Mouse (Mus musculus) cortical plate, adult 2 months (tissue): Measurements from ENCODE around the gene Atf5. TPM values are rescaled to one million over a fixed set of nuclear protein-coding genes. Genes with fewer than 3 reads are reported as not detected.

ENCODE experiments used
- H3K27ac ChIP-seq: fragments of 200-500 bp; 2 replicates; pipeline ENCODE4 v1.5.1; 2012; ENCODE audit warnings: low read length, control low read depth, inconsistent platforms; ENCODE audit not compliant: insufficient read depth
- H3K4me1 ChIP-seq: fragments of 200-500 bp; 2 replicates; pipeline ENCODE4 v1.6.1; 2011; ENCODE audit warnings: low read length; ENCODE audit not compliant: control insufficient read depth, insufficient read depth
- H3K4me3 ChIP-seq: fragments of 200-500 bp; 2 replicates; pipeline ENCODE4 v1.5.1; 2011; ENCODE audit warnings: mild to moderate bottlenecking, low read length, control low read depth; ENCODE audit not compliant: insufficient read depth
- CTCF ChIP-seq: fragments of 200-500 bp; IDR thresholded peaks from 2 replicates; pipeline ENCODE4 v1.5.1; 2011; ENCODE audit warnings: mild to moderate bottlenecking, control low read depth, low read length; ENCODE audit not compliant: insufficient read depth; ENCODE audit errors: extremely low read depth
- POLR2A ChIP-seq: fragments of 200-500 bp; IDR thresholded peaks from 2 replicates; pipeline ENCODE4 v1.6.1; 2011; ENCODE audit warnings: mild to moderate bottlenecking, low read length, control low read depth; ENCODE audit not compliant: insufficient read depth; ENCODE audit errors: extremely low read depth
- polyA plus RNA-seq: library from polyadenylated mRNA; depleted of rRNA; stranded (reverse); fragments of >200 nt; gene quantifications from 2 replicates; pipeline ENCODE4 v1.2.3, GENCODE M21; 2012; rRNA removed

Gene Atf5
- polyA plus RNA-seq, 1 experiment: 17.5 TPM

GRCm38 (mm10) chr7:44789531-44789930 is 26.9 kb downstream of the Atf5 start:
- Histone ChIP-seq H3K27ac (no peak overlapping the region), H3K4me1 (no peaks in the 10 kb centered on the region), H3K4me3 (no peak overlapping the region)
- TF ChIP-seq CTCF (no peak), POLR2A (no peak)

GRCm38 (mm10) chr7:44780101-44780500 is 36.4 kb downstream of the Atf5 start:
- Histone ChIP-seq H3K27ac (no peak overlapping the region), H3K4me3 (no peak overlapping the region), H3K4me1 (no peaks in the 10 kb centered on the region)
- TF ChIP-seq POLR2A: no peak
- TF ChIP-seq CTCF: no peak

GRCm38 (mm10) chr7:44776849-44777498 is 39.5 kb downstream of the Atf5 start:
- TF ChIP-seq CTCF: no peak
- no peak for TF ChIP-seq POLR2A
- Histone ChIP-seq H3K4me1 (no peaks in the 10 kb centered on the region), H3K4me3 (no peak overlapping the region), H3K27ac (no peak overlapping the region)

- H3K4me1 ChIP-seq: no peaks in the 10 kb centered on the region
- TF ChIP-seq POLR2A (no peak), CTCF (no peak)
- H3K27ac ChIP-seq: no peak overlapping the region
- H3K4me3 ChIP-seq: no peak overlapping the region
These were observed 43.8 kb downstream of the Atf5 start for GRCm38 (mm10) chr7:44772591-44773204.

GRCm38 (mm10) chr7:44770046-44770578 is 46.3 kb downstream of the Atf5 start:
- no peaks in the 10 kb centered on the region for H3K4me1 ChIP-seq
- no peak overlapping the region for H3K4me3 ChIP-seq
- TF ChIP-seq CTCF: no peak
- TF ChIP-seq POLR2A: no peak
- no peak overlapping the region for H3K27ac ChIP-seq

GRCm38 (mm10) chr7:44768129-44768528 is 48.3 kb downstream of the Atf5 start:
- H3K27ac ChIP-seq: no peak overlapping the region
- H3K4me3 ChIP-seq: no peak overlapping the region
- no peaks in the 10 kb centered on the region for H3K4me1 ChIP-seq
- TF ChIP-seq POLR2A (no peak), CTCF (no peak)

Other genes starting within 250 kb of the Atf5 start
- gene Napsa, start 244.3 kb downstream of the Atf5 start, polyA plus RNA-seq: 0.26 and 0.61 TPM in 2 replicates
- gene Kcnc3, start 226.0 kb downstream of the Atf5 start, polyA plus RNA-seq: 54.9 and 62.0 TPM in 2 replicates
- 15.9 and 17.4 TPM in 2 replicates for gene Myh14, start 145.8 kb downstream of the Atf5 start, polyA plus RNA-seq
- gene Izumo2, start 107.9 kb downstream of the Atf5 start, polyA plus RNA-seq: not detected in 2 replicates
- gene Vrk3, start 68.2 kb downstream of the Atf5 start, polyA plus RNA-seq: 32.6 and 35.7 TPM in 2 replicates
- gene Zfp473, start 65.6 kb downstream of the Atf5 start, polyA plus RNA-seq: 0.40 TPM in 2 replicates
- 28.8 and 29.6 TPM in 2 replicates for gene Nup62, start 570 bp downstream of the Atf5 start, polyA plus RNA-seq
- 1.9 and 2.3 TPM in 2 replicates for gene Il4i1, start 271 bp downstream of the Atf5 start, polyA plus RNA-seq
- gene Akt1s1, start 32.3 kb upstream of the Atf5 start, polyA plus RNA-seq: 97.5 and 101 TPM in 2 replicates
- 95.0 and 99.8 TPM in 2 replicates for gene Tbc1d17, start 32.4 kb upstream of the Atf5 start, polyA plus RNA-seq
- gene Pnkp, start 40.5 kb upstream of the Atf5 start, polyA plus RNA-seq: 35.6 and 40.8 TPM in 2 replicates
- gene Ptov1, start 53.1 kb upstream of the Atf5 start, polyA plus RNA-seq: 359 and 377 TPM in 2 replicates
- 121 and 129 TPM in 2 replicates for gene Med25, start 76.1 kb upstream of the Atf5 start, polyA plus RNA-seq
- gene Fuz, start 79.4 kb upstream of the Atf5 start, polyA plus RNA-seq: 28.6 and 30.7 TPM in 2 replicates
- 241 and 247 TPM in 2 replicates for gene Ap2a1, start 112.8 kb upstream of the Atf5 start, polyA plus RNA-seq
- gene Tsks, start 126.5 kb upstream of the Atf5 start, polyA plus RNA-seq: 1.5 and 2.0 TPM in 2 replicates
- gene Cpt1c, start 158.2 kb upstream of the Atf5 start, polyA plus RNA-seq: 154 and 164 TPM in 2 replicates
- gene Prmt1, start 169.9 kb upstream of the Atf5 start, polyA plus RNA-seq: 162 and 169 TPM in 2 replicates
- gene Irf3, start 181.0 kb upstream of the Atf5 start, polyA plus RNA-seq: 82.4 and 87.4 TPM in 2 replicates
- gene Bcl2l12, start 182.1 kb upstream of the Atf5 start, polyA plus RNA-seq: 6.0 and 6.2 TPM in 2 replicates
- gene Scaf1, start 199.7 kb upstream of the Atf5 start, polyA plus RNA-seq: 126 and 128 TPM in 2 replicates
- gene Rras, start 201.3 kb upstream of the Atf5 start, polyA plus RNA-seq: 34.2 and 38.3 TPM in 2 replicates
- gene Prr12, start 236.2 kb upstream of the Atf5 start, polyA plus RNA-seq: 14.6 and 15.5 TPM in 2 replicates
- 89.5 and 92.3 TPM in 2 replicates for gene Nosip, start 245.8 kb upstream of the Atf5 start, polyA plus RNA-seq
- 21.4 and 23.2 TPM in 2 replicates for gene Prrg2, start 246.0 kb upstream of the Atf5 start, polyA plus RNA-seq